Mouse (Mus musculus) ovary, adult 10 weeks (tissue): Measurements from ENCODE around the gene Wbp1l. TPM values are rescaled to one million over a fixed set of nuclear protein-coding genes. Genes with fewer than 3 reads are reported as not detected.

Experiments used
- polyA plus RNA-seq: library from polyadenylated mRNA; stranded (reverse); fragments of 350-450 nt; fragmentation: Illumina TruSeq; extraction: RNeasy Lipid Tissue Mini Kit (QIAGEN cat#74804); gene quantifications from one replicate; pipeline ENCODE4 v1.2.3, GENCODE M21; 2014

Gene Wbp1l
- 8.7 TPM for polyA plus RNA-seq

DNA sequence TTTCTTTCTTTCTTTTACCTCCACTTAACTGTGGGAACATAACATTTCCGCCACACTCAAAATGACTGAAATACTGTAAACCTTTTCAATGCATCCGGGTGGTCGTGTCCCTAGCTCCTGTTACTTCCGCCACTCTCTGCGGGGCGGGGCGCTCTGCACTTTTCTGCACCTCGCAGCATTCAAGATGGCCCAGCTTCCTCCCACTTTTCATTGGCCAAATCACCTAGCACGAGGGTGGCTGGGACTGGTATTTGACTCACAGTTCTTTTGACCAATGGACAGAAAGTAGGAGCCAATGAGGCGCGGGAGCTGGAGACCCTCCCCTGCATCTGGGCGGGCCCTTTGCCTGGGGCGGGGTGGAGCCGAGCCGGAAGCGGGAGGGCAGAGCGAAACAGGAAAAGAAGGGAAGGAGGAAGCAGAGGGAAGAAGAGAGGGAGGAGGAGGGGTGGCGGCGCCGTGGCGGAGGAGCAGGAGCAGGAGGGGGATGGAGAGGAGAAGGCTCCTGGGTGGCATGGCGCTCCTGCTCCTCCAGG, at the start of gene Wbp1l:
Wbp1l (plus strand) TSS at position 365 of the 533 bp plus-strand sequence.

DNA sequence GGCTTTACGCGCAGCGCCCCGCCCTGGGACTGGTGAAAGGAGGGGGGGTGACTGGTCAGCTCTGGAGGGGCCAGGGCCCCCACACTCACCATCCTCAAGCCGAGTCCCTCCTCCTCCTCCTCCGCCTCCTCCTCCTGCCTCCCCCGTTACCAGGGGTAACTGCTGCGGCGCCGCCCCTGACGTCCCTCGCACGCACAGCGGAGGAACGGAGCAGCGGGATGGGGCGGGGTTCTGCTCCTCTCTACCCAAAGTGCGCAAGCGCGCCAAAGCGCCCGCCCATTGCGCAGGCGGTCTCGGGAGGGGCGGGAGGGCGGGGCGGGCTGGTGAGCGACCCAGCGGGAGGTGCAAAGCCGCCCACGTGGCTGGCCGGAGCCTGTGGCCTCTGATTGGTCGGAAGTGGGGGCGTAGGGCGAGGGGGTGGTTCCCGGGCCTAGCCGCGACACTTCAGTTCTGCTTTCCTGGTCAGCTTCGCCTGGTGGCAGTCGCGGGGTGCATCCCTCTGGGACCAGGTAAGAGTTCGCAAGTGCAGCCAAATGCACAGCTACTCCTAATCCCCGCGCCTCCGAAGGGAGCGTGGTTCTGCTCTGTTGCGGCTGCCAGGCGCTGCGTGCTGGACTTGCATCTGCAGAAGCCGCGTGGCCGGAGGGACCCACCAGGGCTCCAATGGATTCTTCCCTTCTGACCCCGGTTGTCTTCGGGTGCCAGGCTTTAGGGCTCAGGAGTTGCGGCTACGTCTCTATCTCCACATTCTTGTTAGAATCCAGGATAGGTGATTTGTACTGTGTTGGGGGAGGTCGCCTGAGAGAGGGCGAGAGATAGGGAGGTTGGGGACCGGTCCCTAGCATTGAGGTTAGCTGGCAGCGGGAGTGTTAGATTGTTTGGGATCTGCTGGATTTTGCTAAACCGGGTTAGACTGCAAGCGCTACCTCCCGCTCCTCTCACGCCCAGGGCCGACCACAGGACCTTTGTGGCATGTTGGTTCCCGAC, 25.6 kb upstream of the Wbp1l start, which contains the start of the genes Arl3 and Sfxn2:
Arl3 (minus strand) TSS at position 248 of the 987 bp plus-strand sequence.
Sfxn2 (plus strand) TSS at position 415 of the 987 bp plus-strand sequence.

DNA sequence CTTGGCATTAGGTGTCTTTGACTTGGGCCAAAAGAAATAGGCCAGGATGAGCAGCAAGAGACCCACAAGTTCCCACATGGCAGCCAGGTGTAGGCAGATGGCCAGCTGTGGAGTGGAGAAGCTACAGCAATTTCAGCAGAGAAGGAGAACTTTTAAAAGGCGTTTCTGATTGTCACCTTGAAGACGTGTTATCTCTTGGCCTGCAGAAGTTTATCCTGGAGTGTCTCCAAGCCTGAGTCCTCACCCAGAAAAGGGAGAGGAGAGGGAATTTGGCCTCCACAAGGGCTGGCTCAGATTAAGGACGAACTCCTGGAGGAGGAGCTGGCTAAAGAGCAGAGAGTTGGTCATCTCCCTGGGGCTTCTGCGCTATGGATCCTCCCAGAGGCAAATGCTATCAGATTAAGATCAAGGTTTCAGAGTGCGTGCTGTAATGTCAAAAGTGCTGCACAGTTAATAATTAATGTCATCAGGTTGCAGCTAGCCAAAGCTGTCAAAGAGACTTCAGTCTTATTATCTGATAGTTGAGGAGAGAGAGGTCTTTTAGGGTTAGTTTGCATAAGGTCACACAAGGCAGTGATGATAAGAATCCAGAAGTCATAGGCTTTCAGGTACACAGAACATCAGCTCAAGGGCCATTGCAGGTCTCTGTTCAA, 74.0 kb downstream of the Wbp1l start, which contains the start of gene Cyp17a1:
Cyp17a1 (minus strand) TSS at position 407 of the 653 bp plus-strand sequence.

DNA sequence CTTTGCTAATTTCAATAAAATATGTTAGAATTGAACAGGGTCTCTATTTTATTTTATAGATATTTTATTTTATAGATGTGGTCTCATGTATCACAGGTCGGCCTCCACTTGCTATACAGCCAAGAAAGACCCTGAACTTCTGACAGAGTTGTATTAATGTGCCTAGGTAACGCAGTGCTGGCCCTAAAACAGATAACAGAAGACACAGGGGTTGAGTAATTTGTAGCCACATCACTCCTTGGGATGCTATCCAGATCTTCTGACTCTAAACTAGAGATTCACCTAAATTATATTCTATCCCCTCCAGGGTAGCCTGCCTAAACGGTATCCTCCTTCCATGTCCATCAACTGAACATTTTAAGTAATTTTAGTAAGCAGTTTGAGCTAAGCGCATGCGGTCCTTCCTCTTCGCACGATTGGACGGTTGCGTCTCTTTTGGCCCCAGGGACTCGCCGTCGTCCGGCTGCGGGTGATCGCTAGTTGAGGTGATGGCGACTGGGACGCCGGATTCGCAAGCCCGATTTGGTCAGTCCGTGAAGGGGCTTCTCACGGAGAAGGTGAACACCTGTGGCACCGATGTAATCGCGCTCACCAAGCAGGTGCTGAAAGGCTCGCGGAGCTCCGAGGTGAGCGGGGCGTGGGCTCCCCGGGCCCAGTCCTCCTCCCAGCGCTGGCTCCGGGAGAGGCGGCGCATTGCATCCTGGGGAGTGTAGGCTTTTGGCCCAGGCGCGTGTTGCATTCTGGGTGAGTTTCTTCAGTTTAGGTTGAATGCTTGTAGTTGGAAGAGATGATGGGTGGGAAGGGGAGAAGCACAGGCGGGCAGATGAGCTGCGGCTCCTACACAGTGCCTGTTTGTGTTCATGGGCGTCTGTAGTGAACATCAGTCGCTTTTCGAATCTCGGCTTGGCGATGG, 90.8 kb downstream of the Wbp1l start, which contains the start of gene Borcs7:
Borcs7 (plus strand) TSS at position 447 of the 913 bp plus-strand sequence.

Other genes with a start within 250 kb of the Wbp1l start
- gene 2310034G01Rik, start 248.8 kb upstream of the Wbp1l start, polyA plus RNA-seq: 1.5 TPM
- gene Actr1a, start 203.3 kb upstream of the Wbp1l start, polyA plus RNA-seq: 35.6 TPM
- gene Sufu, start 202.2 kb upstream of the Wbp1l start, polyA plus RNA-seq: 8.0 TPM
- 10.9 TPM for gene Trim8, start 97.4 kb upstream of the Wbp1l start, polyA plus RNA-seq
- 174 TPM for gene Arl3, start 25.9 kb upstream of the Wbp1l start, polyA plus RNA-seq
- gene Sfxn2, start 25.7 kb upstream of the Wbp1l start, polyA plus RNA-seq: 13.5 TPM
- gene Cyp17a1, start 74.1 kb downstream of the Wbp1l start, polyA plus RNA-seq: 489 TPM
- gene Borcs7, start 90.8 kb downstream of the Wbp1l start, polyA plus RNA-seq: 32.5 TPM
- 27.3 TPM for gene As3mt, start 108.4 kb downstream of the Wbp1l start, polyA plus RNA-seq
- 7.9 TPM for gene Cnnm2, start 162.5 kb downstream of the Wbp1l start, polyA plus RNA-seq